Mouse (Mus musculus): Measurements from ENCODE around the gene Gk5. TPM values are rescaled to one million over a fixed set of nuclear protein-coding genes. Genes with fewer than 3 reads are reported as not detected.

The Gk5 gene
- polyA plus RNA-seq, 1 experiment, result 0.62 TPM

- 62% methylated on average over 8 of the region's 8 CpGs for WGBS
These were observed 15.8 kb downstream of the Gk5 start for GRCm38 (mm10) chr9:96134916-96135315.

GRCm38 (mm10) chr9:96135461-96135860 lies 16.3 kb downstream of the Gk5 start:
- Histone ChIP-seq H3K27ac (ENCODE audit: control insufficient read depth, insufficient read depth, low read depth, low read length, poor library complexity) (no peak overlapping the region), H3K4me1 (ENCODE audit: control insufficient read depth, insufficient read depth, low read length) (no peaks in the 10 kb centered on the region; the same call in 1 of the 2 replicates), H3K4me3 (replicated peaks; ENCODE audit: control insufficient read depth, low read depth, low read length) (no peak overlapping the region)
- no peak for TF ChIP-seq CTCF (IDR thresholded peaks at IDR 0.05; ENCODE audit: control insufficient read depth, insufficient read depth, low read length)
- no peak for TF ChIP-seq POLR2A (IDR thresholded peaks at IDR 0.05; ENCODE audit: borderline replicate concordance, control insufficient read depth, low read depth, low read length)
- 73% methylated on average over 7 of the region's 7 CpGs for WGBS

More at GRCm38 (mm10) chr9:96134916-96135315, 15.8 kb downstream of the Gk5 start:
- Histone ChIP-seq H3K27ac (ENCODE audit: control insufficient read depth, insufficient read depth, low read depth, low read length, poor library complexity) (no peak overlapping the region), H3K4me1 (ENCODE audit: control insufficient read depth, insufficient read depth, low read length) (no peaks in the 10 kb centered on the region; the same call in 1 of the 2 replicates), H3K4me3 (replicated peaks; ENCODE audit: control insufficient read depth, low read depth, low read length) (no peak overlapping the region)
- no peak for TF ChIP-seq POLR2A (IDR thresholded peaks at IDR 0.05; ENCODE audit: borderline replicate concordance, control insufficient read depth, low read depth, low read length)
- no peak for TF ChIP-seq CTCF (IDR thresholded peaks at IDR 0.05; ENCODE audit: control insufficient read depth, insufficient read depth, low read length)

- peaks cover 1% of the 10 kb centered on the region; the same call in 1 of the 2 replicates for H3K4me1 ChIP-seq (ENCODE audit: control insufficient read depth, insufficient read depth, low read length)
- no peak overlapping the region for H3K27ac ChIP-seq (ENCODE audit: control insufficient read depth, insufficient read depth, low read depth, low read length, poor library complexity)
- whole genome bisulfite sequencing, result 82% methylated on average over 9 of the region's 9 CpGs
- no peak overlapping the region for H3K4me3 ChIP-seq (replicated peaks; ENCODE audit: control insufficient read depth, low read depth, low read length)
- TF ChIP-seq POLR2A (IDR thresholded peaks at IDR 0.05; ENCODE audit: borderline replicate concordance, control insufficient read depth, low read depth, low read length), result no peak
- no peak for TF ChIP-seq CTCF (IDR thresholded peaks at IDR 0.05; ENCODE audit: control insufficient read depth, insufficient read depth, low read length)
These were observed 19.8 kb downstream of the Gk5 start for GRCm38 (mm10) chr9:96138958-96139357.

GRCm38 (mm10) chr9:96139876-96140275 lies 20.7 kb downstream of the Gk5 start:
- WGBS, result 77% methylated on average over 5 of the region's 5 CpGs
- H3K4me1 ChIP-seq (ENCODE audit: control insufficient read depth, insufficient read depth, low read length), result peaks cover 2% of the 10 kb centered on the region; the same call in 1 of the 2 replicates
- 0 out of 2 replicates have a peak overlapping the region, but pooled peaks have one; percentile 15 for H3K27ac ChIP-seq (ENCODE audit: control insufficient read depth, insufficient read depth, low read depth, low read length, poor library complexity)
- TF ChIP-seq CTCF (IDR thresholded peaks at IDR 0.05; ENCODE audit: control insufficient read depth, insufficient read depth, low read length), result no peak
- no peak for TF ChIP-seq POLR2A (IDR thresholded peaks at IDR 0.05; ENCODE audit: borderline replicate concordance, control insufficient read depth, low read depth, low read length)
- H3K4me3 ChIP-seq (replicated peaks; ENCODE audit: control insufficient read depth, low read depth, low read length), result no peak overlapping the region

GRCm38 (mm10) chr9:96140931-96141330 lies 21.8 kb downstream of the Gk5 start:
- H3K4me1 ChIP-seq (ENCODE audit: control insufficient read depth, insufficient read depth, low read length), result peaks cover 4% of the 10 kb centered on the region; the same call in 1 of the 2 replicates
- WGBS, result 67% methylated on average over 7 of the region's 7 CpGs
- no peak overlapping the region for H3K27ac ChIP-seq (ENCODE audit: control insufficient read depth, insufficient read depth, low read depth, low read length, poor library complexity)
- TF ChIP-seq CTCF (IDR thresholded peaks at IDR 0.05; ENCODE audit: control insufficient read depth, insufficient read depth, low read length), result no peak
- no peak overlapping the region for H3K4me3 ChIP-seq (replicated peaks; ENCODE audit: control insufficient read depth, low read depth, low read length)

- 67% methylated on average over 6 of the region's 6 CpGs for WGBS
- no peak overlapping the region for H3K27ac ChIP-seq (ENCODE audit: control insufficient read depth, insufficient read depth, low read depth, low read length, poor library complexity)
- no peak overlapping the region for H3K4me3 ChIP-seq (replicated peaks; ENCODE audit: control insufficient read depth, low read depth, low read length)
- TF ChIP-seq CTCF (IDR thresholded peaks at IDR 0.05; ENCODE audit: control insufficient read depth, insufficient read depth, low read length) (no peak), POLR2A (IDR thresholded peaks at IDR 0.05; ENCODE audit: borderline replicate concordance, control insufficient read depth, low read depth, low read length) (no peak)
- H3K4me1 ChIP-seq (ENCODE audit: control insufficient read depth, insufficient read depth, low read length), result peaks cover 4% of the 10 kb centered on the region; the same call in 1 of the 2 replicates
These were observed 23.3 kb downstream of the Gk5 start for GRCm38 (mm10) chr9:96142499-96142898.

- TF ChIP-seq CTCF (IDR thresholded peaks at IDR 0.05; ENCODE audit: control insufficient read depth, insufficient read depth, low read length) (no peak), POLR2A (IDR thresholded peaks at IDR 0.05; ENCODE audit: borderline replicate concordance, control insufficient read depth, low read depth, low read length) (no peak)
- WGBS, result 41% methylated on average over 4 of the region's 4 CpGs
- Histone ChIP-seq H3K4me1 (ENCODE audit: control insufficient read depth, insufficient read depth, low read length) (peaks cover 4% of the 10 kb centered on the region; the same call in 1 of the 2 replicates), H3K27ac (ENCODE audit: control insufficient read depth, insufficient read depth, low read depth, low read length, poor library complexity) (no peak overlapping the region), H3K4me3 (replicated peaks; ENCODE audit: control insufficient read depth, low read depth, low read length) (no peak overlapping the region)
These were observed 24.5 kb downstream of the Gk5 start for GRCm38 (mm10) chr9:96143633-96144032.

GRCm38 (mm10) chr9:96144883-96145282 lies 25.7 kb downstream of the Gk5 start:
- TF ChIP-seq POLR2A (IDR thresholded peaks at IDR 0.05; ENCODE audit: borderline replicate concordance, control insufficient read depth, low read depth, low read length) (no peak), CTCF (IDR thresholded peaks at IDR 0.05; ENCODE audit: control insufficient read depth, insufficient read depth, low read length) (no peak)
- no peak overlapping the region for H3K27ac ChIP-seq (ENCODE audit: control insufficient read depth, insufficient read depth, low read depth, low read length, poor library complexity)
- peaks cover 4% of the 10 kb centered on the region; the same call in 1 of the 2 replicates for H3K4me1 ChIP-seq (ENCODE audit: control insufficient read depth, insufficient read depth, low read length)
- no peak overlapping the region for H3K4me3 ChIP-seq (replicated peaks; ENCODE audit: control insufficient read depth, low read depth, low read length)

- TF ChIP-seq POLR2A (IDR thresholded peaks at IDR 0.05; ENCODE audit: borderline replicate concordance, control insufficient read depth, low read depth, low read length), result no peak
- 81% methylated on average over 7 of the region's 7 CpGs for WGBS
- no peaks in the 10 kb centered on the region for H3K4me1 ChIP-seq (ENCODE audit: control insufficient read depth, insufficient read depth, low read length)
- no peak overlapping the region for H3K27ac ChIP-seq (ENCODE audit: control insufficient read depth, insufficient read depth, low read depth, low read length, poor library complexity)
- no peak overlapping the region for H3K4me3 ChIP-seq (replicated peaks; ENCODE audit: control insufficient read depth, low read depth, low read length)
These were observed 33.6 kb downstream of the Gk5 start for GRCm38 (mm10) chr9:96152801-96153200.

All from bone marrow, adult 2 months (tissue).